In the genomic region with DNA sequence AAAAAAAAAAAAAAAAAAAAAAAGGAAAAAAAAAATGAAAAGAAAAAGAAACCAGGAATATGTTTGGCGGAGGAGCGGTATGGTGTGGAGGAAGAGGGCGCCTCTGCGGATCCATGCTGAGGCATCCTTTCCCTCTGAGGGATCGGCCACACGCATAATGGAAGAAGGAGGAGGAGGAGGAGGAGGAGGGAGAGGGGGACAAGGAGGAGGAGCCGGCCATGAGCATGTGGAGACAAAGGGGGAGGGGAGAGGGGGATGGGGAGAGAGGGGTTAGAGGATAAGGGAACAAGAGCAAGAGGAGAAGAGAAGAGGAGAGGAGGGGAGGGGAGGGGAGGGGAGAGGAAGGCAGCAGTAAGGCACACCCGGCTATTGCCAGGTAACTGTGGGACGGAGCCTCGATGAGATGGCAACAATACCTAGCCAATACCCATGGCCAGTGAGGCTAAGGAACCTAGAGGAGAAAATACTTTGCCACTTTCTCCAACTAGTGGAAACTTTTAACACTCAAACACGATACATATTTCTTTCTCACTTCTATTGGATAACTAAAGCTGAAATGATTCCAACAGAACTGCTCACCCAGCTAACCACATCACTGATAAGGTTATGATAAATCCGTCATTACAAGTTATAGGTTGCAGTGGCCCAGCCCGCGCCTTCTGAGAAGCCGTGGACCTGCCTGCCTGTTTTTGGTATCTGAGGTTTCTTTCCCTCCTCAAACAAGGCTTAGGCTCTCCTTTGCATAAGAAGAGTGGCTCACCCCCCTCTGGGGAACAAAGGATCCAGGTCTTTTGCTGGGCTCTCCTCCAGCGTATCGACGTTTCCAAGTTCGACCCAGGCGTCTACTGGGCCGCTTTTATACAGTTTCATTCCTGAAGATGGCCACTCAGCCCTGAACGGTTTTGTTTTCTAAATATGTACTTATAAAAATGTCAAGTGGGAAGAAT, we compare ENCODE assay signal across 11 mouse cellular contexts. TPM values are rescaled to one million over a fixed set of nuclear protein-coding genes. Genes with fewer than 3 reads are reported as not detected.
DNase-seq lines count a peak whose midpoint lies in the region; ATAC-seq and TF ChIP-seq lines count a peak whose summit lies in the region.
"Had no signal": no experiment of that assay in that cellular context is flagged by ENCODE, and none has a peak within 500 bp of the region (broad histone marks: within the 10 kb centered on the region; RNA-seq: fewer than 3 reads in every experiment).

No protein-coding gene starts in this region.

- ATAC-seq in lung, embryonic 15.5 days (ENCODE audit: borderline replicate concordance, extremely low read depth, low FRiP score, low TSS enrichment) = no peak
- ATAC-seq in intestine, postnatal 0 days = no peak
- ATAC-seq in stomach, embryonic 15.5 days (ENCODE audit: insufficient read depth, low FRiP score, low read depth) = no peak

- peak overlapping the region; percentile 9; the same call in 1 of the 2 replicates for H3K4me3 ChIP-seq in gastrocnemius, adult 2 months
- no peak overlapping the region for H3K4me3 ChIP-seq in lung, embryonic 15.5 days
- no peak overlapping the region for H3K4me3 ChIP-seq in lung, adult 2 months (replicated peaks; ENCODE audit: extremely low read depth, low read depth, low read length)
- H3K4me3 ChIP-seq in intestine, postnatal 0 days (ENCODE audit: low read depth, low read length) = no peak overlapping the region
- no peak overlapping the region for H3K4me3 ChIP-seq in stomach, embryonic 15.5 days (replicated peaks)
- H3K4me3 ChIP-seq: embryonic facial prominence, embryonic 12.5 days; liver, embryonic 15.5 days had no signal

- peaks cover 13% of the 10 kb centered on the region; the same call in 1 of the 2 replicates for H3K27me3 ChIP-seq in lung, embryonic 15.5 days
- 0 out of 2 replicates have a peak, but pooled peaks cover 6% of the 10 kb centered on the region for H3K27me3 ChIP-seq in intestine, postnatal 0 days (replicated peaks; ENCODE audit: control insufficient read depth, insufficient read depth, low read length)
- H3K27me3 ChIP-seq in stomach, embryonic 15.5 days (replicated peaks) = 0 out of 2 replicates have a peak, but pooled peaks cover 3% of the 10 kb centered on the region
- H3K27me3 ChIP-seq: embryonic facial prominence, embryonic 12.5 days had no signal

- DNase-seq in gastrocnemius, adult 2 months = no peak
- no peak for DNase-seq in gastrocnemius, adult 18-20 months (ENCODE audit: low spot score)
- DNase-seq in lung, adult 2 months = no peak
- DNase-seq in adrenal gland, postnatal 25 days = no peak
- DNase-seq in cerebellum, postnatal 4 days (ENCODE audit: low spot score in 2 of 2) = no peak
- DNase-seq: kidney, adult 8-10 months had no signal

- H3K9me3 ChIP-seq in lung, embryonic 15.5 days = no peaks in the 10 kb centered on the region
- H3K9me3 ChIP-seq in intestine, postnatal 0 days (ENCODE audit: control insufficient read depth) = no peaks in the 10 kb centered on the region
- H3K9me3 ChIP-seq in stomach, embryonic 15.5 days = no peaks in the 10 kb centered on the region
- H3K9me3 ChIP-seq: embryonic facial prominence, embryonic 12.5 days; liver, embryonic 15.5 days had no signal

- peak overlapping the region; percentile 11; the same call in 1 of the 2 replicates for H3K4me2 ChIP-seq in lung, embryonic 15.5 days
- peak overlapping the region; percentile 25 for H3K4me2 ChIP-seq in intestine, postnatal 0 days (replicated peaks; ENCODE audit: low read depth)
- H3K4me2 ChIP-seq in stomach, embryonic 15.5 days = peak overlapping the region; percentile 24
- H3K4me2 ChIP-seq: embryonic facial prominence, embryonic 12.5 days; liver, embryonic 15.5 days had no signal

- no peak for TF ChIP-seq CTCF in gastrocnemius, adult 2 months (IDR thresholded peaks at IDR 0.05)
- TF ChIP-seq CTCF in lung, adult 2 months (IDR thresholded peaks at IDR 0.05; ENCODE audit: insufficient read depth, low read length) = no peak
- TF ChIP-seq CTCF in intestine, postnatal 0 days (IDR thresholded peaks at IDR 0.05; ENCODE audit: low read depth) = no peak

- intact Hi-C loops in gastrocnemius, adult 2 months (cut with DNase I) = no loop called here

- no peaks in the 10 kb centered on the region for H3K36me3 ChIP-seq in lung, embryonic 15.5 days
- H3K36me3 ChIP-seq in intestine, postnatal 0 days (ENCODE audit: control insufficient read depth, insufficient read depth) = no peaks in the 10 kb centered on the region
- no peaks in the 10 kb centered on the region for H3K36me3 ChIP-seq in stomach, embryonic 15.5 days
- H3K36me3 ChIP-seq: embryonic facial prominence, embryonic 12.5 days; liver, embryonic 15.5 days had no signal

- no peak overlapping the region for H3K27ac ChIP-seq in gastrocnemius, adult 2 months
- H3K27ac ChIP-seq in lung, embryonic 15.5 days = no peak overlapping the region
- H3K27ac ChIP-seq in intestine, postnatal 0 days (ENCODE audit: low read depth, low read length) = no peak overlapping the region
- H3K27ac ChIP-seq in stomach, embryonic 15.5 days = no peak overlapping the region
- H3K27ac ChIP-seq: embryonic facial prominence, embryonic 12.5 days; liver, embryonic 15.5 days had no signal

- no peak overlapping the region for H3K9ac ChIP-seq in lung, embryonic 15.5 days
- H3K9ac ChIP-seq in intestine, postnatal 0 days (ENCODE audit: low read depth, low read length) = no peak overlapping the region
- H3K9ac ChIP-seq in stomach, embryonic 15.5 days = no peak overlapping the region
- H3K9ac ChIP-seq: embryonic facial prominence, embryonic 12.5 days; liver, embryonic 15.5 days had no signal

- H3K4me1 ChIP-seq in lung, embryonic 15.5 days = no peaks in the 10 kb centered on the region
- no peaks in the 10 kb centered on the region; the same call in 1 of the 2 replicates for H3K4me1 ChIP-seq in lung, adult 2 months (ENCODE audit: control insufficient read depth, insufficient read depth, low read length)
- no peaks in the 10 kb centered on the region for H3K4me1 ChIP-seq in intestine, postnatal 0 days (replicated peaks; ENCODE audit: control insufficient read depth, insufficient read depth, low read length)
- H3K4me1 ChIP-seq in stomach, embryonic 15.5 days = 0 out of 2 replicates have a peak, but pooled peaks cover 4% of the 10 kb centered on the region
- H3K4me1 ChIP-seq: liver, embryonic 15.5 days had no signal

- 28% methylated on average over 21 of the region's 22 CpGs for WGBS in lung, embryonic 15.5 days
- 37% methylated on average over 21 of the region's 22 CpGs for WGBS in lung, adult 2 months
- 29% methylated on average over 21 of the region's 22 CpGs for WGBS in intestine, postnatal 0 days
- 21% methylated on average over 21 of the region's 22 CpGs for WGBS in stomach, embryonic 15.5 days

- no peak for TF ChIP-seq POLR2A in lung, adult 2 months (IDR thresholded peaks at IDR 0.05; ENCODE audit: borderline replicate concordance, extremely low read depth, low read depth, low read length)

RNA-seq across cellular contexts. Expression of a gene that starts 13.4 kb away (rescaled TPM):
- total RNA-seq in gastrocnemius, adult 2 months (2021) = 10 to 100 TPM; 19.4 to 20.3 TPM
- 10 to 100 TPM; 15.5 to 17.4 TPM for total RNA-seq in gastrocnemius, adult 18-20 months (2021)
- polyA plus RNA-seq in lung, embryonic 15.5 days (2015; fragmentation: Nextera tagmentation; extraction: Ambion mirVana) = 23.8 and 25.7 TPM in 2 replicates
- polyA plus RNA-seq in lung, adult 2 months (2012; rRNA removed) = 51.8 and 51.9 TPM in 2 replicates
- polyA plus RNA-seq in intestine, postnatal 0 days (2015; fragmentation: Nextera tagmentation; extraction: Ambion mirVana) = 9.3 and 11.9 TPM in 2 replicates
- 22.2 and 25.6 TPM in 2 replicates for polyA plus RNA-seq in stomach, embryonic 15.5 days (2015; fragmentation: Nextera tagmentation; extraction: Ambion mirVana)
- 54.4 and 70.7 TPM in 2 replicates for total RNA-seq in adrenal gland, postnatal 25 days (2021)
